Mouse (Mus musculus) urinary bladder, adult 18-20 months (tissue): ENCODE data around the gene Calu.

ENCODE experiments used
- DNase-seq, 2 experiments: peaks; one replicate each; pipeline ENCODE4 v3.0.0; 2022; ENCODE audit warnings: low spot score in 2 of 2, mixed read lengths in 2 of 2

Gene Calu

DNA sequence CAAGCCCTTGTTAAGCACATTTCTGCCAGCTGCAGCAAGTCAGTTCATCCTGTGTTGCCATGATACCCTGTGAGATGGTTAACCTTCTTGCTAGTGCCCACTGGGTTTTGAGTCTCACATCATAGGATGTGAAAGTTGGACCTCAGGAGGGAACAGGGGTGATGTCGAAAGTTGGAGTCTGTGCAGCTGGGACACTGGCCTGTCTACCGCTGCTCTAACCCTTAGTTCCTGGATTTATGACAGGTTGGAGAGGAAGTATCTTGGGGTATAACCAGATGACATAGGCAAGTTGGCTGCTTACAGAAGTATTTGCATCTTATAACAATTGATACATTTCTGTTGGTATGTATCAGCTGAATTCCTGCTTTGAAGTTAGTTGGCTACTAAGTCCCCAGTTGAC, 72.7 kb downstream of the Calu start:
- DNase-seq, result no peak

GRCm38 (mm10) chr6:29425118-29425517, 77.2 kb downstream of the Calu start:
- no peak for DNase-seq

DNA sequence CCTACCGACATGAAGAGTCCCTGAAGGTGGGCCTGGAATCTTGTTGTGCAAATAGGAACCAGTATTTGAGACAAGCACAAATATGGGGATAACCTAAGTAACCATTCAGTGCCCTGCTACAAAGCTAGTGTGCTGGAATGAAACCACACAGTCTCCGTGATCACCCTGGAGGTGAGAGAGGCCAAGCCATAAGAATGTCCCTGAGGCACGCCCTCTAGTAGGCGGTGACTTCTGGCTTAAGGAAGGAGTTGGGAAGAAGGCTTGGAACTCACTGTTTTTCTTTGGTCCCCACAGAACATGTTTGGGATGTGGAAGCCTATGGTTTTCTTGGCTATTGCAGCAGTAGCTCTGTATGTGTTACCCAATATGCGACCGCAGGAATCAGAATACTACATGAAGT, 78.5 kb downstream of the Calu start:
- DNase-seq, result no peak
